Mouse (Mus musculus) kidney, adult 10 weeks (tissue): ENCODE results near the gene Hist1h4f. TPM values are rescaled to one million over a fixed set of nuclear protein-coding genes. Genes with fewer than 3 reads are reported as not detected.

Source experiments
- polyA plus RNA-seq: library from polyadenylated mRNA; stranded (reverse); fragments of 350-450 nt; fragmentation: Illumina TruSeq; extraction: RNeasy Lipid Tissue Mini Kit (QIAGEN cat#74804); gene quantifications from one replicate; pipeline ENCODE4 v1.2.3, GENCODE M21; 2014; ENCODE audit warnings: low read depth, low replicate concordance

The Hist1h4f gene
- polyA plus RNA-seq, result not detected

GRCm38 (mm10) chr13:23551146-23551834, at the start of gene Hist1h4f:
Gene Hist1h4f (minus strand): TSS chr13:23551648.

GRCm38 (mm10) chr13:23581408-23582218, 30.2 kb upstream of the Hist1h4f start, which contains the start of gene Hist1h4d:
Gene Hist1h4d (plus strand): TSS chr13:23581598.

GRCm38 (mm10) chr13:23575271-23575851, 23.9 kb upstream of the Hist1h4f start, which contains the start of gene Hist1h3d:
Gene Hist1h3d (plus strand): TSS chr13:23575763.

GRCm38 (mm10) chr13:23573898-23574524, 22.6 kb upstream of the Hist1h4f start, which contains the start of the genes Hist1h2bf and Hist1h2ad:
Gene Hist1h2bf (minus strand): TSS chr13:23574196.
Gene Hist1h2ad (plus strand): TSS chr13:23574381.

GRCm38 (mm10) chr13:23571022-23571503, 19.6 kb upstream of the Hist1h4f start, which contains the start of the genes Hist1h2ae and Hist1h2bg:
Gene Hist1h2ae (minus strand): TSS chr13:23571220.
Gene Hist1h2bg (plus strand): TSS chr13:23571396.

GRCm38 (mm10) chr13:23561883-23562659, 10.6 kb upstream of the Hist1h4f start, which contains the start of gene Hist1h3e:
Gene Hist1h3e (minus strand): TSS chr13:23562369.

GRCm38 (mm10) chr13:23552962-23553361, 1.5 kb upstream of the Hist1h4f start, which contains the start of gene Hist1h1d:
Gene Hist1h1d (plus strand): TSS chr13:23553262.

GRCm38 (mm10) chr13:23543965-23544786, 7.3 kb downstream of the Hist1h4f start, which contains the start of gene Hist1h3f:
Gene Hist1h3f (plus strand): TSS chr13:23544052.

GRCm38 (mm10) chr13:23542999-23543607, 8.3 kb downstream of the Hist1h4f start, which contains the start of gene Hist1h2bh:
Gene Hist1h2bh (minus strand): TSS chr13:23543392.

GRCm38 (mm10) chr13:23535137-23536075, 16.0 kb downstream of the Hist1h4f start, which contains the start of gene Hist1h3g:
Gene Hist1h3g (plus strand): TSS chr13:23535422.

GRCm38 (mm10) chr13:23533560-23534367, 17.7 kb downstream of the Hist1h4f start, which contains the start of gene Hist1h2af:
Gene Hist1h2af (plus strand): TSS chr13:23533906.

GRCm38 (mm10) chr13:23530901-23531875, 20.3 kb downstream of the Hist1h4f start, which contains the start of gene Hist1h4h:
Gene Hist1h4h (plus strand): TSS chr13:23531050.

